Mouse (Mus musculus): ENCODE results near the gene Cd8b1. TPM values are rescaled to one million over a fixed set of nuclear protein-coding genes. Genes with fewer than 3 reads are reported as not detected.
A peak's percentile ranks its signal among the peaks of the same experiment; 100 is the strongest.

The Cd8b1 gene
- polyA plus RNA-seq, 1 experiment: 845 TPM

DNA sequence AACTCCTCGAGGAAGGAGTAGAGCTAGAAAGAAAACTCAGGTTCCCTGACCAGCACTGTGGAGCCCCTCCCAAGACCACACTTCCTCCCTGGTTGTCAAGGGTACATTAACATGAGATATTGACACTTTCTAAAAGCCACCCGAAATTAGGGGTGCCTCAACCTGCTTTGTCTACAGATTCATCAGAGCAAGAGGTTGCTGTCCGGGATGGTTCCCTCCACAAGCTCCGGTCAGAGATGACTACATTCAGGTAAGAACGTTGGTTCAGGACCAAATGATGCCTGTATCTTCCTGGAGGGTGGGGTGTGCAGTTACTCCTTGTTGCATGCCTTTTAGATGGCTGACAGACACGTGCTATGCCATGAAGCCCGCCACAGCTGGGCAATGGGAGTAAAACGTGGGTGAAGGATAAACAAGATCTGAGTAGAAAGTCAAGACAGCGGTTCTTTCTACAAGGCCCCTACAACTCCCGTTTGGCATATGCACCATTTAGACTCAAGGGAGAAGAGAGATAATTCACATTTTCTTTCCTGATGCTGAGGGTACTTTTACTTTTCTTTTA is 30.4 kb downstream of the Cd8b1 start:
- no peaks in the 10 kb centered on the region for H3K27me3 ChIP-seq (ENCODE audit: control insufficient read depth, insufficient read depth, low read length)
- DNase-seq: peak; percentile 51
- peaks cover 39% of the 10 kb centered on the region for H3K4me1 ChIP-seq (replicated peaks; ENCODE audit: control insufficient read depth, insufficient read depth, low read length)
- WGBS: 43% methylated on average over 10 of the region's 10 CpGs
- peak overlapping the region; percentile 23; the same call in 1 of the 2 replicates for H3K4me3 ChIP-seq (ENCODE audit: control insufficient read depth, insufficient read depth, low read length)
- peak overlapping the region; percentile 93 for H3K27ac ChIP-seq (ENCODE audit: control insufficient read depth, insufficient read depth, low read length)
- H3K36me3 ChIP-seq (ENCODE audit: control insufficient read depth, insufficient read depth, low read length): 0 out of 2 replicates have a peak, but pooled peaks cover 1% of the 10 kb centered on the region
- TF ChIP-seq POLR2A (IDR thresholded peaks at IDR 0.05; ENCODE audit: control insufficient read depth, extremely low read depth, insufficient read depth, low read length, poor library complexity) (no peak), CTCF (IDR thresholded peaks at IDR 0.05; ENCODE audit: borderline replicate concordance, control insufficient read depth, extremely low read depth, insufficient read depth, low read length, poor library complexity) (no peak)

DNA sequence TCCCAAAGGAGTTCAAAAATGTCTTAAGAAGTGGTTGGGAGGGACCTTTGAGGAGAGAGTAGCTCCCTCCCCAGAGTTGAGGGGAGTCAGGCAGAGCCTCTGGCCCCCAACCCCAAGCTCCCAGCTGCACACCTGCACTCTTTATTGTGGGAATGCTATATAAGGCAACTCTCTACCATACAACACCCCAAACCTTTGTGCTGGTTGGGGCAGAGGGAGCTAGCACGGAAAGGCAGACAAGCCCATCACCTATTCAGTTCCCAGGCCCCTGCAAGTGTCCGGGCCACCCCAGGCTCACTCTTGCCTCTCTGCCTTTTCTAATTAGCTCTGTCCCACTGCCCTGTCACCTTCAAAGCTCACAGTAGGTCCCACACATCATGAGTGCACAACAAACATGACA is 31.1 kb downstream of the Cd8b1 start:
- H3K27me3 ChIP-seq (ENCODE audit: control insufficient read depth, insufficient read depth, low read length): no peaks in the 10 kb centered on the region
- H3K4me1 ChIP-seq (replicated peaks; ENCODE audit: control insufficient read depth, insufficient read depth, low read length): peaks cover 44% of the 10 kb centered on the region
- 0 out of 2 replicates have a peak, but pooled peaks cover 3% of the 10 kb centered on the region for H3K36me3 ChIP-seq (ENCODE audit: control insufficient read depth, insufficient read depth, low read length)
- DNase-seq: peak; percentile 87
- H3K27ac ChIP-seq (ENCODE audit: control insufficient read depth, insufficient read depth, low read length): peak overlapping the region; percentile 96
- WGBS: 5% methylated on average over 2 of the region's 2 CpGs
- H3K4me3 ChIP-seq (ENCODE audit: control insufficient read depth, insufficient read depth, low read length): peak overlapping the region; percentile 34
- TF ChIP-seq POLR2A (IDR thresholded peaks at IDR 0.05; ENCODE audit: control insufficient read depth, extremely low read depth, insufficient read depth, low read length, poor library complexity): peak; percentile 96
- no peak for TF ChIP-seq CTCF (IDR thresholded peaks at IDR 0.05; ENCODE audit: borderline replicate concordance, control insufficient read depth, extremely low read depth, insufficient read depth, low read length, poor library complexity)

DNA sequence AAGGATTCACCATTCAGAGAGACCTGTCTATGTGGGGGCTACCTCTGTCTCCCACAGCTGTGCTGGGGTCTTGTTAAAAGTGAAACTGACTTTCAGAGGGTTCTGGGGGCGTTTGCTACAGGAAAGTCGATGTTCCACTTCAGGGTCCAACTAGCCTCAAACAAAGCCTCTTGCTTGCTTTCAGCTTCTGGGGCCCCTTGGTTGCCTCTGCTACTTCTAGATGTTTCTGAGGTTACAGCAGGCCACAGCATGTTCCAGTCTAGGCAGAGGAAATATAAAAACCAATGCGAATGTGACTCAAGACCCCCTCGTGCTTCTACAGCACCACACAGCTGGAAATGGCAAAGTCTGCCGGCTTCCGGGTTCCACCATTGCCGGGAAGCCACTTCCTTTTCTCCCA is 34.9 kb downstream of the Cd8b1 start:
- Histone ChIP-seq H3K27ac (ENCODE audit: control insufficient read depth, insufficient read depth, low read length) (peak overlapping the region; percentile 95), H3K36me3 (ENCODE audit: control insufficient read depth, insufficient read depth, low read length) (0 out of 2 replicates have a peak, but pooled peaks cover 3% of the 10 kb centered on the region), H3K27me3 (ENCODE audit: control insufficient read depth, insufficient read depth, low read length) (no peaks in the 10 kb centered on the region), H3K4me1 (replicated peaks; ENCODE audit: control insufficient read depth, insufficient read depth, low read length) (peaks cover 48% of the 10 kb centered on the region), H3K4me3 (ENCODE audit: control insufficient read depth, insufficient read depth, low read length) (peak overlapping the region; percentile 28)
- TF ChIP-seq CTCF (IDR thresholded peaks at IDR 0.05; ENCODE audit: borderline replicate concordance, control insufficient read depth, extremely low read depth, insufficient read depth, low read length, poor library complexity): no peak
- TF ChIP-seq POLR2A (IDR thresholded peaks at IDR 0.05; ENCODE audit: control insufficient read depth, extremely low read depth, insufficient read depth, low read length, poor library complexity): no peak
- DNase-seq: peak; percentile 62
- WGBS: 34% methylated on average over 7 of the region's 7 CpGs

DNA sequence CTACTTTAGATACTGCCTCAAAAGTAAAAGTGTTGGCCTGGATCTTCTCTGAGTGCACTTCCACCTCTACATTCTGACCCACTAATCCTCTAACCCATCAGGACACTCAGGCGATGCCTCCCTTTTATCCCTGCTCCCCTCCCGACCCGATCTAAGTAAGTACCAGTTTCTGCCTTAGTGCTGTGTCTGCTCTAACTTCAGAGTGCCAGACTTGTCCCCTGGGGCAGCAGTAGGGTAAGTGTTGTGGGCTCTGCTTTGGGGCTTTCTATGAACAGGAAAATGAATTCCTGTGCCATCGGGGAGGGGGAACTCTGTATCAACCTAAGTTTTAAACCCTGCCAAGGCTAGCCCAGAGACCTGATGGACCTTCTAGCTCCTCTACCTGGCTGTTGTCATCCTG is 37.6 kb downstream of the Cd8b1 start:
- WGBS: 56% methylated on average over 4 of the region's 4 CpGs
- H3K4me3 ChIP-seq (ENCODE audit: control insufficient read depth, insufficient read depth, low read length): peak overlapping the region; percentile 59
- peaks cover 42% of the 10 kb centered on the region for H3K4me1 ChIP-seq (replicated peaks; ENCODE audit: control insufficient read depth, insufficient read depth, low read length)
- H3K27ac ChIP-seq (ENCODE audit: control insufficient read depth, insufficient read depth, low read length): peak overlapping the region; percentile 99
- 0 out of 2 replicates have a peak, but pooled peaks cover 3% of the 10 kb centered on the region for H3K36me3 ChIP-seq (ENCODE audit: control insufficient read depth, insufficient read depth, low read length)
- no peak for DNase-seq
- no peak for TF ChIP-seq POLR2A (IDR thresholded peaks at IDR 0.05; ENCODE audit: control insufficient read depth, extremely low read depth, insufficient read depth, low read length, poor library complexity)
- no peak for TF ChIP-seq CTCF (IDR thresholded peaks at IDR 0.05; ENCODE audit: borderline replicate concordance, control insufficient read depth, extremely low read depth, insufficient read depth, low read length, poor library complexity)
- no peaks in the 10 kb centered on the region for H3K27me3 ChIP-seq (ENCODE audit: control insufficient read depth, insufficient read depth, low read length)

DNA sequence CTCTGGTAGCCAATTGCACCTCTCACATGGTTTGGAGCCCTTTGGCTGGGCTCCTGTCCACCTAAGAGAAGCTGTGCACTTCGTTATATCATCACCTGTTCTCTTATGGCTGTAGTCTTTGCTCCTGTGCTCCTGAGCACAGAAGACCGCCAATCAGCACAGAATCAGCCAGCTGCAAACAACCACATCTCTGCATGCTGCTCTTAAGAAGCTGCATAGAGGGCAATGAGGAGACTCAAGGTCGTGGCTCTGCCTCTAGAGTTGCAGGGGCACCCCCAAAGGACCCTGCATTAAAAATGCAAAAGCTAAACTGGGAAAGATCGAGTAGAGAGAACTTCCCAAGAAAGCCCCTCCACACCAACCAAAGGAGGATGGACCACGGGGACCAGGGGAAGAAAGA is 38.2 kb downstream of the Cd8b1 start:
- Histone ChIP-seq H3K27ac (ENCODE audit: control insufficient read depth, insufficient read depth, low read length) (peak overlapping the region; percentile 99), H3K36me3 (ENCODE audit: control insufficient read depth, insufficient read depth, low read length) (0 out of 2 replicates have a peak, but pooled peaks cover 3% of the 10 kb centered on the region), H3K27me3 (ENCODE audit: control insufficient read depth, insufficient read depth, low read length) (no peaks in the 10 kb centered on the region), H3K4me3 (ENCODE audit: control insufficient read depth, insufficient read depth, low read length) (peak overlapping the region; percentile 59), H3K4me1 (replicated peaks; ENCODE audit: control insufficient read depth, insufficient read depth, low read length) (peaks cover 42% of the 10 kb centered on the region)
- WGBS: 19% methylated on average over 5 of the region's 5 CpGs
- peak; percentile 73 for DNase-seq
- no peak for TF ChIP-seq CTCF (IDR thresholded peaks at IDR 0.05; ENCODE audit: borderline replicate concordance, control insufficient read depth, extremely low read depth, insufficient read depth, low read length, poor library complexity)
- peak; percentile 59 for TF ChIP-seq POLR2A (IDR thresholded peaks at IDR 0.05; ENCODE audit: control insufficient read depth, extremely low read depth, insufficient read depth, low read length, poor library complexity)

DNA sequence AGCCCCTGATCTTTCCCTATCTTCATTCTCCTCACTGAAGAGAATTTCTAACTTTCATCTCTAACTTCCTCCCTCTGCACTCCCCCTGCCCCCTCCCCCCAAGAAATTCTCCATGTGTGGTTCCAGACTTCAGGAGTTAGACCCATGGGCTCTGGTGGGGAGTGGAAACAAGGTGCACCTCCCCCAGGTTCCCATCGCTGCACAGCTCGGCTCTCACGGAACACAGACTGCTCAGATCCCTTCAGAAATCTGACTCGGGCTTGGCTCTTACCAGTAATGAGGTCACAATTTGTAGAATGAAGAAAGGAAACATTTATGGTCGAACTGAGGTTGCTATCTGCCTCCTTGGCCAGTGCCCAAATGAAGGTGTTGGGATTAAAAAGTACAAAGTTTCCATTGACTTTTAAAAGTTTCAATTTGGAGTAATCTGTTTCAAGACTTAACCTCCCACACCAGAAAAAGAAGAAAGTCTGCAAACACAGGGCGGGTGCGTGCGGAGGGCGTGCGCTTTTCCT is 38.6 kb downstream of the Cd8b1 start:
- Histone ChIP-seq H3K27me3 (ENCODE audit: control insufficient read depth, insufficient read depth, low read length) (no peaks in the 10 kb centered on the region), H3K4me1 (replicated peaks; ENCODE audit: control insufficient read depth, insufficient read depth, low read length) (peaks cover 40% of the 10 kb centered on the region), H3K4me3 (ENCODE audit: control insufficient read depth, insufficient read depth, low read length) (peak overlapping the region; percentile 59), H3K36me3 (ENCODE audit: control insufficient read depth, insufficient read depth, low read length) (0 out of 2 replicates have a peak, but pooled peaks cover 3% of the 10 kb centered on the region), H3K27ac (ENCODE audit: control insufficient read depth, insufficient read depth, low read length) (peak overlapping the region; percentile 99)
- 74% methylated on average over 10 of the region's 10 CpGs for WGBS
- TF ChIP-seq CTCF (IDR thresholded peaks at IDR 0.05; ENCODE audit: borderline replicate concordance, control insufficient read depth, extremely low read depth, insufficient read depth, low read length, poor library complexity) (no peak), POLR2A (IDR thresholded peaks at IDR 0.05; ENCODE audit: control insufficient read depth, extremely low read depth, insufficient read depth, low read length, poor library complexity) (no peak)
- DNase-seq: no peak

Data from thymus, adult 2 months (tissue).